Mouse (Mus musculus) bone marrow macrophage, adult 2 months (primary cell): ENCODE measurements at regions not wholly inside any gene's neighbourhood (a gene's known extent, or its start where the extent isn't known, plus 50 kb on each side); places are given as distances from the start of the nearest gene placed in this dataset.

ENCODE experiments used
- CTCF ChIP-seq: IDR thresholded peaks from 2 replicates; pipeline ENCODE4 v1.5.1; 2012; ENCODE audit warnings: low read depth, mild to moderate bottlenecking, low read length, moderate library complexity
- POLR2A ChIP-seq: IDR thresholded peaks from 2 replicates; pipeline ENCODE4 v1.6.1; 2012; ENCODE audit warnings: mild to moderate bottlenecking, low read depth, low read length, borderline replicate concordance

DNA sequence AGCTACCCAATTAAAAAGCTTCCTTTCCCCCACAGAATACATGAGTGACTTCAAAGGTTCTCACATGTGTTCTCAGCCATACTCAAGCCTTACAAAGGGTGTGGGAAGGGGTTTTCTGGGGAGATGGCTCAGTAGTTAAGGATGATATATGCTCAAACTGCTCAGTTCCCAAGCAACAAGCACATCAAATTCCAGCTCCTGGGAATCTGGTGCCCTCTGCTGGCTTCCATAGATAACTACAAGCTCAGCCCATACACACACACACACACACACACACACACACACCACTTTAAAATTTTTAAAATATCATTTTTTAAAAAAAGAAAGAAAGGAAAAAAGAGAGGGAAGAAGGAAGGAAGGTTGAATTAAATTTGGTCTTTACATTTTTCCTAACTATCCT lies 271.4 kb downstream of the Rbm26 start:
- TF ChIP-seq POLR2A (no peak), CTCF (no peak)
